Mouse (Mus musculus) gastrocnemius, adult 2 months (tissue): Measurements from ENCODE around the gene Zc3h18. TPM values are rescaled to one million over a fixed set of nuclear protein-coding genes. Genes with fewer than 3 reads are reported as not detected.

Experiments used
- DNase-seq: peaks from one replicate; pipeline ENCODE4 v3.0.0; 2022
- H3K27ac ChIP-seq: fragments of 200-600 bp; 2 replicates; pipeline ENCODE4 v1.8.1; 2022; ENCODE audit warnings: mild to moderate bottlenecking
- H3K4me3 ChIP-seq: fragments of 200-600 bp; 2 replicates; pipeline ENCODE4 v1.8.1; 2022; ENCODE audit warnings: mild to moderate bottlenecking, moderate library complexity
- CTCF ChIP-seq: fragments of 200-600 bp; IDR thresholded peaks from 2 replicates; pipeline ENCODE4 v1.8.1; 2022; ENCODE audit warnings: antibody characterized with exemption, mild to moderate bottlenecking, moderate library complexity
- intact Hi-C: fragments of 180-260 bp; cut with DNase I; formaldehyde crosslinking; loops from one replicate; pipeline ENCODE4 v1.15.1; 2025
- total RNA-seq, 2 experiments: library from RNA; stranded (reverse); gene quantifications; 2 replicates each; pipeline ENCODE4 v1.2.3; 2021

Zc3h18 gene
- total RNA-seq, 2 experiments from 2014 or later, result 26.7 to 26.8 TPM

GRCm38 (mm10) chr8:122369665-122370064 is 6.7 kb upstream of the Zc3h18 start:
- TF ChIP-seq CTCF, result peak; percentile 89
- no peak overlapping the region for H3K27ac ChIP-seq
- intact Hi-C loops, result loop anchor here (1.0 to 5.0 kb wide), 2 partner anchors 32 to 96 kb away; no protein-coding TSS in a partner anchor

GRCm38 (mm10) chr8:122371706-122372105 is 4.7 kb upstream of the Zc3h18 start:
- no peak for TF ChIP-seq CTCF
- Histone ChIP-seq H3K4me3 (no peak overlapping the region), H3K27ac (no peak overlapping the region)
- intact Hi-C loops, result loop anchor here (5.0 kb wide), 1 partner anchor 34 kb away; no protein-coding TSS in a partner anchor
- no peak for DNase-seq

More at GRCm38 (mm10) chr8:122369665-122370064, 6.7 kb upstream of the Zc3h18 start:
- no peak overlapping the region for H3K4me3 ChIP-seq
- peak; percentile 77 for DNase-seq

DNA sequence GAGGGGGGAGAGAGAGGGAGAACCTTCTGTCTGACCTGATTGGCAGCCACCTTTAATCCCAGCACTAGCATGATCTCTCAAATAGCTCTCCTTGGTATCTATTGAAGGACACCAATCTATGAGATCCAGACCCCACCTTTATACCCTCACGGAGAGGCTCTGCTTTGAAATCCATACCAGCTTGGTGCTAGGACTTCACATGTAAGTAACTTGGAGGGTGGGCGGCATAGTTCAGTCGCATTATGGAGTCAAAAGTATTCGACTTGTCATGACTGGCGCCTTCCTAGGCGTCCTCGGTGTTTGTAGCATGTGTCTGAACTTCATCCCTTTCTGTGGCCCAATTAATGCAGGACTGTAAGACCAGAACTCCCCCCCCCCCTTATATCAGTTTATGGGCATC is 1.1 kb upstream of the Zc3h18 start:
- no peak for TF ChIP-seq CTCF
- DNase-seq, result no peak
- H3K4me3 ChIP-seq, result no peak overlapping the region
- intact Hi-C loops, result loop anchor here (5.0 kb wide), 1 partner anchor 102 kb away; the partner anchor contains the start of genes Ctu2 and Rnf166
- no peak overlapping the region for H3K27ac ChIP-seq

DNA sequence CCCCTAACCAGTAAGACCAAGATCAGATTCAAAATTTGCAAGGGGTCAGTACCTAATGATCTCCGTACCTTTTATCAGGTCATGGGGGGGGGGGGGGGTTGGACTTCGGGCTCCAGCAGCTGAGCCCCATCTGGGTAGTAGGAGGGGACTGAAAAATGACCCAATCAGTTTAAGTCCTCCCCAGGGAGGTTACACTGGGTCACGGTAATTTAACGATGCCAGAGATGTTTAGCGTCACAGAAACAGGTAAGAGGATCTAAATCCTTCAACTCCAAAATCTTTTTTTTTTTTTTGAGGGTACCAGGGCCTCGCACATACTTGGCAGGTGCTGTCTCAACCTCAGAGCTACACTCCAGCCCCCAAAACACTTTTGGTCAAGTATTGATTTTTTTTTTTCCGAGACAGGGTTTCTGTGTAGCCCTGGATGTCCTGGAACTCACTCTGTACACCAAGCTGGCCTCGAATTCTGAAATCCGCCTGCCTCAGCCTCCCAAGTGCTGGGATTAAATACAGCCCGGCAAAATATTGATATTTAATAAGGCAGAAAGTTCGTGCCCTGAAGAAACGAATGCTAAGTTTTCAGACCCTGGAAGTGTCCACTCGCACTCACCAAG is 551 bp upstream of the Zc3h18 start:
- TF ChIP-seq CTCF, result no peak
- intact Hi-C loops, result loop anchor here (5.0 kb wide), 1 partner anchor 101 kb away; the partner anchor contains the start of genes Ctu2 and Rnf166
- no peak for DNase-seq
- Histone ChIP-seq H3K27ac (peak overlapping the region; percentile 98), H3K4me3 (peak overlapping the region; percentile 85)

DNA sequence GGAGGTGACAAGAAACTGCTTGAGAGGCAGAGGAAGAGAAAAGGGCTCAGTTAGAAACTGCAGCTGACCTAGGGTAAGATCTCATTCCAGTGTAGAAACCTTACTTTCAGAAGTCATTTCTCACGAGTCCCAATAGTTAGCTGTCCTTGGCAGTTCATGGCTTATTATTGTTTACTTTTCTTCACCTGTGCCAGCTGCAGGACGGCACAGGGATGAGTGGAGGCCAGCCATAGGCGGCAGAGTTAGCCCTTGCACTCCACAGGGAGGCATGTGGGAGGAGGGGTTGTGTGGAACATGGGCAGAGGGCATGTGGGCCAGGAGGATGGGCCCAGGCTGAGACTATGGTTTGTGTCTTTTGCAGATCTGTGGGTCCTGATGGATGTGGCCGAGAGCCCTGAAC is 6.6 kb downstream of the Zc3h18 start:
- no peak for DNase-seq
- no peak overlapping the region for H3K4me3 ChIP-seq
- TF ChIP-seq CTCF, result no peak
- H3K27ac ChIP-seq, result no peak overlapping the region
- intact Hi-C loops, result loop anchor here (10.0 kb wide), 1 partner anchor 692 kb away; no protein-coding TSS in a partner anchor

GRCm38 (mm10) chr8:122389357-122389756 is 12.9 kb downstream of the Zc3h18 start:
- intact Hi-C loops, result loop anchor here (10.0 kb wide), 1 partner anchor 685 kb away; no protein-coding TSS in a partner anchor
- TF ChIP-seq CTCF, result no peak; the same call in 1 of the 2 replicates
- Histone ChIP-seq H3K27ac (no peak overlapping the region), H3K4me3 (no peak overlapping the region)
- DNase-seq, result no peak

GRCm38 (mm10) chr8:122390758-122391157 is 14.3 kb downstream of the Zc3h18 start:
- H3K4me3 ChIP-seq, result no peak overlapping the region
- intact Hi-C loops, result no loop called here
- no peak for TF ChIP-seq CTCF
- H3K27ac ChIP-seq, result no peak overlapping the region
- no peak for DNase-seq

DNA sequence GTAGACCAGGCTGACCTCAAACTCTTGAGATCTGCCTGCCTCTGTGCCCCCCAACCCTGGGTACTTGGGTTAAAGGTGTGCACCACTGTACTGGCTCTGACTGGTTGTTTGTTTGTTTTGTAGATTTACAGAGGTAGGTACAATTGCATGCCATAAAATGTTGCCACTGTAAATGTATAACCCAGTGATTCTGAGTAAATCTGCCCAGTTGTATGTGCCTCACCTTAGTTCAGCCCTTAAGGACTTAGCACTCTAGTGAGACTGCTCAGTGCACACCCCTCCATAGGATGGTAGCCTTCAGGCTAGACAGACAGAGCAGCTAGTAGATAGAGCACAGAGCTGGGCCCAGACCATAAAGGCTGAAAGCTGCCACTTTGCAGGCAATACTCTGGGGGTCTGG is 17.3 kb downstream of the Zc3h18 start:
- no peak for DNase-seq
- TF ChIP-seq CTCF, result no peak
- intact Hi-C loops, result no loop called here
- H3K27ac ChIP-seq, result no peak overlapping the region
- no peak overlapping the region for H3K4me3 ChIP-seq

GRCm38 (mm10) chr8:122395291-122395690 is 18.9 kb downstream of the Zc3h18 start:
- no peak for TF ChIP-seq CTCF
- no peak for DNase-seq
- no peak overlapping the region for H3K4me3 ChIP-seq
- intact Hi-C loops, result no loop called here
- H3K27ac ChIP-seq, result no peak overlapping the region

- no peak overlapping the region for H3K4me3 ChIP-seq
- intact Hi-C loops, result no loop called here
- peak; percentile 40 for DNase-seq
- H3K27ac ChIP-seq, result no peak overlapping the region
- no peak for TF ChIP-seq CTCF
Observed at GRCm38 (mm10) chr8:122398186-122398585, 21.8 kb downstream of the Zc3h18 start.

DNA sequence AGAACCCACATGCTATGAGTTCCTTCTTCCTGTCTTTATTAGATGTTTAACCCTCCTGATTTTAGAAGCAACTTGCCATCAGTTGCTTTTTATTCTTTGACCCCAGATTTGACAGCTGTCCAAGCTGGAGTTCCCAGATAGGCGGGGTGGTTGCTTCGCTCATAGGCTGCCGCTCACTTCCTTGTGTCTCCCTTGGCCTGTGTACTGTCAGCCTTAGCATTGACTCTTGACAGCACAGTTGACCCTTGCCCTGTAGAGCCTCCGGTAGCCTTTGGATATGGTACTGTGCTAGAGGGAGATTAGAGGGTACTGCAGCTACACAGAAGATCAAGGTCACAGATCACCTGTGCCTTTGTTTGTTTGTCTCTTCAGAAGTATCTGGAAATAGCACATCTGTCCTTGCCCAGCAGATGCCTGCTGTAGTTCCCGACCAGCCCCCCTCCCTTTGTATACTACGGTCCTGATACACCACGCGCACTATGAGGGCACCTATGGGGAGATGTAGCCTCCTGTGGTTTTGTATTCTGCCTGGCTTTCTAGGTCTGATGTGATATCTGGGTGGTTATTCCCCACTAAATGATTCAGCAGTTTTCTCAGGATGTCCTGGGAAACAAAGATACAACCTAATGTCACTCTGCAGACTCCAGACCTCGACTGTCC is 28.9 kb downstream of the Zc3h18 start:
- intact Hi-C loops, result no loop called here
- Histone ChIP-seq H3K4me3 (no peak overlapping the region), H3K27ac (no peak overlapping the region)
- TF ChIP-seq CTCF, result no peak
- no peak for DNase-seq

GRCm38 (mm10) chr8:122407678-122408077 is 31.3 kb downstream of the Zc3h18 start:
- intact Hi-C loops, result no loop called here
- TF ChIP-seq CTCF, result no peak

GRCm38 (mm10) chr8:122414311-122414710 is 37.9 kb downstream of the Zc3h18 start:
- no peak overlapping the region for H3K27ac ChIP-seq
- no peak for TF ChIP-seq CTCF
- H3K4me3 ChIP-seq, result no peak overlapping the region
- intact Hi-C loops, result no loop called here
- DNase-seq, result no peak

More at GRCm38 (mm10) chr8:122407678-122408077, 31.3 kb downstream of the Zc3h18 start:
- H3K4me3 ChIP-seq, result no peak overlapping the region
- H3K27ac ChIP-seq, result peak overlapping the region; percentile 64
- DNase-seq, result peak; percentile 42
